Mouse (Mus musculus) cerebellum, adult 8-10 months (tissue): ENCODE measurements around the gene Neu3.

Source experiments
- DNase-seq: peaks from one replicate; pipeline ENCODE4 v3.0.0; 2022

The Neu3 gene

GRCm38 (mm10) chr7:99828083-99828570, at the start of gene Neu3:
TSS of gene Neu3 (minus strand) at chr7:99828417.
- peak; percentile 93 for DNase-seq

DNA sequence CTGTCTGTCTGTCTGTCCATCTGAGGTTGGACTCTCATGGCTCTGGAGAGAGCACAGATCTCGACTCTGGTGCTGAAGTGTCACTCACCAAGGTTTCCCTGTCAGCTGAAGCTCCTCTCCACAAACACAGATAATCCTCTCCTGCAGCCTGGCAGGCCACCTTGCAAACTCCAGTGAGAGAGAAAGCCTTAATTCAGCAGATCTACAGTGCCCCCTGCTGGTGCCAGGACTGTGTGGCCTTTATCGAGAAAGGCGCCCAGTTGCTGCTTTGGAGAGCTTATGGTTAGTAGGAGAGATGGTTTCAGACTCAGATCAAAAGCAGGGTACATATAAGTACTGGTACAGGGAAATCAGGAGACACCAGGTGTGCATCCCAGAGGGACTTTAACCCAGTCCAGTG, 48.1 kb upstream of the Neu3 start:
- peak; percentile 61 for DNase-seq

- DNase-seq: no peak
These were observed 47.7 kb upstream of the Neu3 start for GRCm38 (mm10) chr7:99875891-99876290.

DNA sequence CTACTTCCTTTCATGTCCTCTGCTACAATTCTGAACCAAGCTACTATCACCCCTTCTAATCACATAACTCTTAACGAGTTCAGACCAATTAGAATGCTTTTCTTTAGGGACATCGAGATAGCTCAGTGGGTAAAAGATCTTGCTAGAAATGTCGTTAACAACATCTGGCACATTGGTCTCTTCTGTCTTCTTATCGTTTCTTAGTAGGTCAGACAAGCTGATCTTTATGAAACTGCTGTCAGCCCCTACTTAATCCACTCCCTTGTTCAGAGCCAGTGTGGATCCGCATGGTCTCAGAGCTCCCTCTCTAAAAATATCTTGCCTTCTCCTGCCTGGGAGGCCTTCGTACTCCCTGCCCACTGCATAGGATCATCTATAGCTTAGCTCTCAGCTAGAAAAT, 45.7 kb upstream of the Neu3 start:
- DNase-seq: no peak

DNA sequence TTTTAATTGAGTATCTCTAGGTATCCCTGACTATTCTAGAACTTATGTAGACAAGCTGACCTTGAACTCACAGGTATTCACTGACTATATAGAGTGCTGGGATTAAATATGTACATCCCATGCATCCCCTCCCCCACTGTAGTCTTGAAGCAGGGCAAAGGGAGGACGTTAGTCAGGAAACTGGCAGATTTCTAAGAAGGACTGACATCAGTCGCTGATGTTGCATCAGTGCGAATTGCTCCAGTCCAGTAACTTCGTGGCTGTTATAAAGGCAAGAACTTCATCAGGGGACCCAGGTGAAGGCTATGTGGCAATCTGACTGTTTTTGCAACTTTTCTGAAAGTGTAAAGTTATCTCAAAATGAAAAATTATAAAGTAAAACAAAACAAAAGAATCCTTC, 41.1 kb upstream of the Neu3 start:
- no peak for DNase-seq

GRCm38 (mm10) chr7:99865219-99865618, 37.0 kb upstream of the Neu3 start:
- DNase-seq: no peak

- DNase-seq: no peak
These were observed 36.2 kb upstream of the Neu3 start for GRCm38 (mm10) chr7:99864241-99865028.

DNA sequence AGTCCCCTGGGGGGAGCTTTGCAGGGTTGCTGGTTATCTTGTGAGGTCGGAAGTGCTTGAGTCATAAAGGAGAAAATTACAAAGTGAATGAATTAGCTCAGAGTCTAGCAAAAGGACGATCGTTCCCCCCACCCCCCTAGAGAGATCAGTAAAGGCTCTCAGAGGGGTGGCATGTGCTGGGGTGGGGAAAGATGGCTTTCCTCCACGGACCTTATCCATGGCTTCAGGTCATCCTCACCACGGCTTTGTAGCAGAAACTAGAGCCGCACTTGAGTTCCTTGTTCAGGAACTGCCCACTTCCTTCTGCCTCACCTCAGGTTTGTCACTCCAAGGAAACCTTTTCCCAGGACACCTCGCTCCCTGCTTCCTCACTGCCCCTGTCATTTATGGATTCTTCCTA, 35.1 kb upstream of the Neu3 start, which contains the start of gene Spcs2:
Spcs2 (minus strand) TSS at position 101 of the 400 bp plus-strand sequence.
- no peak for DNase-seq

DNA sequence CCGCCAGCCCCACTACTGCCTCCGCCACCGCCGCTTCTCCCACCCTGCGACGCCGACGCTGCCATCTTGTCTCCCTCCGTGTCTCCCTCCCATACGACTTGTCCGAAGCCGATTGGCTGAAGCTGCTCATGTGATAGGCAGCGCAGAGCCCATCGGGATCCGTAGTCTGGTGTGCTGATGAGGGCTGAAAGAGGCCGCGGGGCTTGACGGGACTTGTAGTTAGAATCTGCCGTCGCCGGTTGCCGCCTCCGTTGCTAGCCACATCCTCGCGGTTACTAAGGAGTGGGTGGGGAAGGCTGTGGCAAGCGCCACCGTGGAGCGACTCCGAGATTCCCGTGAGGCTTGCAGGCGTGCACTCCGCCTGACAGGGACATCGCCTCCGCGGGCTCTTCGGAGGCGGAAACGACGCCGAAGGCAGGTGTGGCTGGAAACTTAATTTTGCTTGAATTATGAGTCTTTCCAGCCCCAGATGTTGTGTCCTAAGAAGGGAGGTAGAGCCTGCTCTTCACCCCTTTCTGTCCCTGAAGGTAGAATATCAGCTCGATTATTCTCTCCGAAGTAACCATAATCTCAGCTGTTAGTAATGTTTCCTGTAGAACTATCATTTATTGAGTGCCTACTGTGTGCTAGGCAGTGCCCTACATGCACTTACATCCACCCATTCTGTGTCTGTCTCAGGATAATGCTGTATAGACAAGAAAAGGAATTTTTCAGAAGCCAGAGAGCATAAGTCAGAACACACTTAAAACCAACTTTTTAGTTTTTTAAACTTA, 30.8 kb upstream of the Neu3 start, which contains the start of gene Xrra1:
Xrra1 (plus strand) TSS at position 304 of the 773 bp plus-strand sequence.
- peak; percentile 94 for DNase-seq

- DNase-seq: no peak
These were observed 30.1 kb upstream of the Neu3 start for GRCm38 (mm10) chr7:99858175-99858812.

DNA sequence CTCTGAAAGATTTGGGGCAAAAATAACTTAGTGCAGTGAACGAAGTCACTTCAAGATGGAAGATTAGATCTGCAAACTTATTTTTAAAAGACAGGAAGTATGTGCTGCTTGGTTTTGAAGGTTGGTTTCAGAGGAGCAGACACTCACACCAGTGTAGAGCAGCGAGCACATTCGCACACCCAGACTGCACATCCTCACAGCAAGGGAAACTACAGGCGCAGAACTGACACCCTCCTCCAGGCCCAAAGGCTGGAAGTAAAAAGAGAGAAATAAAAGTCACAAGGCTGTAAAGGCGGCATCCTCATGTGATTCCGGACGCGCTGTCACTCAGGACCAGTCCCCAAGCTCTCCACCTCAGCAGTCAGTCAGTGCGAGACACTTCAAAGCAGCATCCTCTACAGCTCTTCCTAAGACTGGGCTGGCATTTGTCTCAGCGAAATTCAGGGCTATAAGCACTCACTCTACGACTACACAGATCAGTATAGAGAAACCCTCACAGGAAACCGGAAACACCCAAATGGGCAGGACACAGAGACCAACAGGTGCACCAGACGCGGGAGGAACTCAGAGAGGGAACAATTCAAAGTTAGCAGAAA, 28.1 kb upstream of the Neu3 start:
- DNase-seq: no peak

GRCm38 (mm10) chr7:99854311-99854710, 26.1 kb upstream of the Neu3 start:
- DNase-seq: no peak

DNA sequence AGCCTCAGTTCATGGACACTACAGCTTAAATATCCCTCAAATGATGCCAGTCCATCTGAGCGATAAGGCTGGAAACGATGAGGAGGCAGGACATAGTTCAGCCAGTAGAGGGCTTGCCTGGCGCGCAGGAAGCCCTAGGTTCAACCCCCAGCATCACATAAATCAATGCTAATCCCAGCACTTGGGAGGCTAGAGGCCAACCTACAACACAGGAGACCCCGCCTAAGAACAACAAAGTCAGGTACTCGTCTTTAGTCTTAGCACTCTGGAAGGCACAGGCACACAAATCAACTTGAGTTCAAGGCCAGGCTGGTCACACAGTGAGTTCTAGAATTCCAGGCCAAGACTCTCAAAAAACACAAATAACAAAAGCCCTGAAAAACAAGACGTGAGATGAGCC, 25.1 kb upstream of the Neu3 start:
- no peak for DNase-seq

DNA sequence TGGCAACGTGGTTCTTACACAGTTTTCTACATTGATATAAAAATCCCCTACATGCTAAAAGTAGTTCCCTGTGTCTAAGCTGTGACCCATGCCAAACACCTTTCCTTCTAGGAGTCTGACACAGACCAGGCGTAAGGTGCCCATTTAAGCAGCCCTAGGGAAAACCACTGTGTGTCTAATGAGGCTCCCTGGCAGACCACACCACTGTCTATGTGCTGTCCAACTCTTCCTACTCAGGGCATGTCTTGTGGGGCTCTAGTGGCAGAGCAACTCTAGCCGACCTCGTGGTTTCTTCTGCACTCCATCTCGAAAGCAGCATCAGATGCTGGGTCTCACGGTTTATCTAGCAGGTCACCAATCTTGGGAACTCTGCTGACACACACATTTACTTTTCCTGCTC, 23.4 kb upstream of the Neu3 start:
- DNase-seq: no peak

- DNase-seq: no peak
These were observed 22.9 kb upstream of the Neu3 start for GRCm38 (mm10) chr7:99851121-99851520.

DNA sequence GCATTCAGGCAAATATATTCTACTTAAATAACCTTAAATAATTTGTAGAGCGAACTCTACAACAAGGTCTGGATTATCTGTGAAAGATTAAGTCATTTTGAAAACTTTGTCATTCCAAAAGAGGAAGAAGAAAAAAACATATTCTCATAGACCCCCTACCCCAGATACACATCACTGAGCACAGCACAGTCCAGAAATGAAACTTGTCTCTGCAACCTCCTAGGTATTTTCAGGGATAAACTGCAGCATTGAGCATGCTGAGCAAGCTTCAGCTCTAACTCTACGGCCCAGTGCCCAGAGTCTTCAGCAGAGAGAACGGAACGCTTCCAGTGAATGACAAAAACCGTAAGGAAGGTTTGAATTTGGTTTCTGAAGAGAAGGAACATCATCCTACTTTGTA, 22.3 kb upstream of the Neu3 start:
- DNase-seq: no peak

DNA sequence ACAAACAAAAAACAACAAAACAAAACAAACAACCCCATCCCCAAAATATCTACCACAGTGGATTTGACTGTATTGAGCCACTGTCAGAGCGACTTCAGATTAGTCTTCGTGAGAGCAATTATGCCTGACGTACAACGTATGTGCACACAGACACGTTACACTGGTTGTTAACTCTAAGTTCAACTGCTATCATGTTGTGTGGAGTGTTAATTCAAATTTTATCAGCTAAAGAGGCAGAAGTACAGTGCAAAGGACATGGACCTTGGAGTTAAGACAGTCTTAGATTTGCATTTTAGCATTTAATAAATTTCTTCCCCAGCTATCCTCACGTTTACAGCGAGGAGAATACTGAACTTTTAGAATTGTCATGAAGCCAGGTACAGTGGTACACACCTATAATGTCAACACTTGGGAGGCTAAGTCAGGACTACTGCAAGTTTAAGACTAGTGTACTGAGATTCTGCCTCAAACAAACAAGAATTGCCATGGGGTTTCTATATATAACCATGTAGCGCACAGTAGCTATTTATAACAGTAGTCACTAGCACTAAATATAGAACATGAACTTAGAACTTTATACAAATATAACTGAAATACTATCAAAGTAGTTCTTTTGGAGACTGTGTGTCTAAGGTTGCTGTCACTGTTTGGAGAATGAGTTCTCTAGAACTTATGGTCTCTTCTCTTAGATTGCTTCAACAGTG, 17.5 kb upstream of the Neu3 start:
- DNase-seq: no peak

- DNase-seq: no peak
These were observed 10.0 kb upstream of the Neu3 start for GRCm38 (mm10) chr7:99838241-99838640.

DNA sequence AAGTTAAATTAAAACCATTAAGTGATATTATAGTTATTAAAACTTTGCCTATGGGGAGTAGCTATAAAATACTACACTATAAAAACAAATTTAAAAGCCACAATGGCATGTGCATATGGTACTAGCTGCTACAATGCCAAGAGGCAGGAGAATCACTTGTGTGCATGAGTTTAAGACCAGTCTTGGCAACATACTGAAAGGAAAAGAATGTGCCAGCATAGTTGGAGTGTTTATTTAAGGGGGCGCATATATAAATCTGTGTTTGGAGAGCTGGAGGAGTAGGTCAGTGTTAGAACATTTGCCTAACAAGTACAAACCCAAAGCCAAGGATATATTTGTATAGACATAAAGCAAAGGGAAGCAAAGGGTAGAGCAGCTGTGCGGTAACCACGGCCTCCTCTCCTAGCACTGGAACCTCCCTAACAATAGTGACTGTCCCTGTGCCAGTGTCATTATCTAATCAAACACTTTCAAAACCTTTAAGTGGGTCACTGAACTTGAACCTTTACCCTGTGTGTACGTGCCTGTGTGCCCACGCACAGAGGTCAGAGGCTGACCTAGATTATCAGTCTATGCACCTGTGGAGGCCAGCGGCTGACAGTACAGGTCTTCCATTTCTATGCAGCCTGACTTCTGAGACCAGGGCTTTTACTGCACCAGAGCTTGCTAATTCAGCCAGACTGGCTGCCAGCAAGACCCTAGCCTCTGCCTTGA, 9.3 kb upstream of the Neu3 start:
- DNase-seq: no peak

DNA sequence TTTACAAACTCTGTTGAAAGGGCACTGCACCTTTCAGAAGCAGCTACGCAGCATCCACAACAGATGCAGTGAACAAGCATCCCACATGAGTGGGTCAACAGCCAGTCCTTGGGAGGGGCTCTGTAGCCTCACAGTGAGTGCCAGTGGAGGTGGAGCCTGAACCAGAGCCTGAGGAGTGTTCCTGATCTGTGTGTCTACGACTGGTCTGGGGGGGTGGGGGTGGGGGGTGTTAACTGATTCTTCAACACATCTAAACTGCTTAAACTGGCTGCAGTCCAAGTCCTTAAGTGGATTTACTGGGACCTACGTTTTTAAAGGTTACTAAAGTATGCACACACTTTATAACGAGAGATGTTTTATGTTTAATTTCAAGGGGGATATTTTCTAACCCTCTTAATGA, 8.6 kb upstream of the Neu3 start:
- DNase-seq: no peak

- no peak for DNase-seq
These were observed 6.2 kb upstream of the Neu3 start for GRCm38 (mm10) chr7:99834314-99834853.

GRCm38 (mm10) chr7:99833846-99834222, 5.6 kb upstream of the Neu3 start:
- no peak for DNase-seq
